Mouse (Mus musculus) liver, postnatal 0 days (tissue): ENCODE measurements around the gene Pld1.

ENCODE experiments used
- CTCF ChIP-seq: sonication (generic); IDR thresholded peaks from 2 replicates; pipeline ENCODE4 v1.5.1; 2016; ENCODE audit warnings: antibody characterized with exemption, low read depth
- EP300 ChIP-seq: IDR thresholded peaks from 2 replicates; pipeline ENCODE4 v1.6.1; 2016; ENCODE audit warnings: antibody characterized with exemption, low read depth, mild to moderate bottlenecking

GRCm38 (mm10) chr3:27942991-27943390 lies 4.5 kb downstream of the Pld1 start:
- TF ChIP-seq CTCF (no peak), EP300 (no peak)
